Mouse (Mus musculus) retina, adult 2 months (tissue): ENCODE measurements at regions not wholly inside any gene's neighbourhood (a gene's known extent, or its start where the extent isn't known, plus 50 kb on each side); places are given as distances from the start of the nearest gene placed in this dataset.
"Not testable (repeated sequence)": the region's sequence is repeated elsewhere in the genome, so short reads cannot be mapped to it uniquely, and the experiment has no call there.

ENCODE experiments used
- DNase-seq: peaks from one replicate; pipeline ENCODE4 v3.0.0-alpha.2; 2012; ENCODE audit warnings: low read depth, low spot score

DNA sequence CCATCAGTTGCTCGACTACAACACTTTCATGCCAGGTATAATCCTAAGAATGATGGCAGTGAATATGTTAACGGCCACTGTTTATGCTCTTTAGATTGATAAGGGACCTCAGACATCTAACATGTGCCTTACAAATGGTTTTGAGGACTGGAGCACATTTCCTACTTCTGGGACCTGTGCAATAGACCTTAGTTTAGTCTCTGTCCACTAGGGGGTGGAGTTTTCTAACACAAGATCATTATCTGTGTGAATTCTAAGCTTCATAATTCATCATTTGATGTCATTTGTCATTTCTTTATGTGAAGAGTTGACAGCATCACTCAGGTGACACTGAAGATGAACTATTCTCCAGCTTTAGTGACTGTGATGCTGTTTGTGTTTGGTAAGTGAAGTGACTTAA lies 142.6 kb upstream of the Olfr1507 start:
- DNase-seq = no peak

DNA sequence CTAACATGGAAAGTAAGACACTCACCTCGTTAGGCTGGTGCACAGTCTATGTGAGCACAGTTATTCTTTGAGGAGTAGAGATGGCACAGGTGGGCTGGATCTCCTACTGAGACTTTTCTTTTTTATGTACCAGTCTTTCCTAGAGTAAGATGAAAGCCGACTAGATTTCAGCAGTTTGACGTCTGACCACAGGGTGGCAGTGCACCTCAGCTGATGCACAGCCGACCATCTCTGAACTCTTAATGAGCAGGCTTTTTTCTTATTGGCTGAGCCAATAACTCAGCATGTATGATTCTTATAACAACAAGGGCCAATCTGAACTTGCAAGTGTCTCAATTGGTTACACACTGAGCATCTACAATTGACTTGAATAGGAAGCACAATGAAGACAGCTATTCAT lies 126.6 kb upstream of the Olfr1507 start:
- DNase-seq = no peak

GRCm38 (mm10) chr14:52580319-52580718 lies 84.8 kb upstream of the Olfr1507 start:
- DNase-seq = no peak

- no peak for DNase-seq
Measured at GRCm38 (mm10) chr14:52566920-52567319, 71.4 kb upstream of the Olfr1507 start.

DNA sequence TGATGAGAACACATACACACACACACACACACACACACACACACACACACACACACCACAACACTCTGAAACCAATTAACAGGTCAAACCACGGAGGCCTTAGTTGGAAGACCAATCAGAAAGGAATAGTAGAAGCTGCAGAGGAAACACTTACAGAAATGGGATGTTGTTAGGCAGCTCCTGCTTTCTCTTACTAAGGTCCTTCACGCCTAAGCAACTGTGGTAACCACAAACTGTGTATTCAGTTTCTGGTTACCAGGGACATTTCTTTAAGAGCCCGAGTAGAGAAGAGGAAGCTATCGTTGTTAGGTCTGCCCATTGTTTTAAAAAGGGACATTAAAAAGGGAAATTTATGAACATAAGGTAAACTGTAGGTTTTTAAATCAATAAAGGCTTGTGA lies 70.1 kb upstream of the Olfr1507 start:
- DNase-seq = no peak

GRCm38 (mm10) chr14:52556340-52556739 lies 60.8 kb upstream of the Olfr1507 start:
- DNase-seq = not testable (repeated sequence)

DNA sequence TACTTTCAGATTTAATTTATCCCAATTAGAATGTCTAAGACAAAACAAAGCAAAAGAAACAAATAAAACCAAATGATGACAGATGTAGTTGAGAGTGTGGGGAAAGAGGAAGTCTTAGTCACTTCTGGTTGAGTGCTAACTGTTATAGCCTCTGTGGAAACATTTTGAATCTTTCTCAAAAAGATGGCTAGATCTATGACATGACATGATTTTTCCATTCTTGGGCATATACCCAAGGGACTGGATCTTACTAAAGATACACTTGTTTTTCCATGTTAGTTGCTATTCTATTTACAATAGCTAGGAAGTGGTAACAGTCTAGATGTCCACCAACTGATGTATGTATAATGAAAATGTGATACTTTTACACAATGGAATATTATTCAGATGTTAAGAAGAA lies 57.9 kb upstream of the Olfr1507 start:
- no peak for DNase-seq

DNA sequence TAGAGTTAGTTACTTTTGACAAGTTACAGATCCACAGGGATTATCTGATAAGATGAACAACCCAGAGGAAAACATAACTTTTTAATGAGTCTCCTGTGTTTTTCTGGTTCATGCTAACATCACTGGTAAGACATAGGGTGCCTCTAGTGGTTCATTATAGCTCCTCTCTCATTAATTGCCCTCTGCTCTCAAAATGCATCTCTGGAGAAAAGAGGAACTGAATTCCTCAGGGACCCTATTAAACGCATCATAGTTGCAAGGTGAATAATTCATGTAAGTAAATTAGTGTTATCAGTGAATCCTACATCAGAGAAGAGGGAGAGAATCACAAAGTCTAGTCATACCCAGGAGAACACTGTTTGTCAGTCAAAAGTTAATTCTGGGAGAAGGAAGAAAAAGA lies 52.4 kb upstream of the Olfr1507 start:
- DNase-seq = no peak
